Mouse (Mus musculus): ENCODE measurements around the gene Fubp1.

DNA sequence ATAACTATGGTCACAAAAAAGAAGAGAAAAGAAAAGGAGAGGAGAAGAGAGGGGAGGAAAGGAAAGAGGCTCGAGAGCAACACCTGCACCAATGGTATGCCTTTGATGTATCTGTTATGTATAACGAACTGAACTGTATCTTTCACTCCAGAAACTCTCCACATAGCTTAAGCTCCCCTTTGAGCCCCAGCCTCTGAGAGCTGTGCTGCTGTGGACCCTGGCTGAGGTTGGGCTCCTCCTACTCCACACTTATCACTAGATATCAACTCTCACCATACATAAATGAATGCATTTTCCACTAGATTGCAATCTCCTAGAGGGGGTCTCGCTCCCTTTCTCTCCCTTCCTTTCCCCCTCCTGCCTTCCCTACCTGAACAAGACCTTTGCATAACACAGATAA lies 6.2 kb upstream of the Fubp1 start:
- no peak for TF ChIP-seq ZC3H11A (IDR thresholded peaks at IDR 0.05; ENCODE audit: borderline replicate concordance, low read depth, low read length)
- TF ChIP-seq ZNF384 (IDR thresholded peaks at IDR 0.05; ENCODE audit: low read depth, low read length) = no peak
